Mouse (Mus musculus) induced T-regulatory cell, adult 2 months (primary cell): ENCODE measurements around the gene Aamp.

Experiments
- DNase-seq: peaks from one replicate; pipeline ENCODE4 v3.0.0-alpha.2; 2012; ENCODE audit warnings: low read depth

Aamp gene

GRCm38 (mm10) chr1:74236590-74237317 lies 47.8 kb downstream of the Aamp start:
- peak; percentile 74 for DNase-seq

GRCm38 (mm10) chr1:74235938-74236589 lies 48.5 kb downstream of the Aamp start, which contains the start of gene Arpc2:
TSS of gene Arpc2 (plus strand) at chr1:74236084.
- DNase-seq, result peak; percentile 98

- no peak for DNase-seq
These were observed 53.5 kb downstream of the Aamp start for GRCm38 (mm10) chr1:74230992-74231391.

GRCm38 (mm10) chr1:74229942-74230341 lies 54.6 kb downstream of the Aamp start:
- DNase-seq, result no peak
